Mouse (Mus musculus): Measurements from ENCODE around the gene Clca3a1. TPM values are rescaled to one million over a fixed set of nuclear protein-coding genes. Genes with fewer than 3 reads are reported as not detected.
A peak's percentile ranks its signal among the peaks of the same experiment; 100 is the strongest.

Gene Clca3a1
- polyA plus RNA-seq, 2 experiments = 4.2 to 5.4 TPM

- no peak overlapping the region for H3K4me3 ChIP-seq (ENCODE audit: insufficient read depth in 1 of 2, low read depth in 2 of 2, low read length in 2 of 2)
- ATAC-seq (ENCODE audit: insufficient read depth) = no peak
- TF ChIP-seq EP300 (IDR thresholded peaks at IDR 0.05; ENCODE audit: low read depth) (no peak), CTCF (IDR thresholded peaks at IDR 0.05; ENCODE audit: low read depth) (no peak)
- peaks cover 17 to 33% of the 10 kb centered on the region in 2 experiments for H3K4me1 ChIP-seq (replicated peaks; ENCODE audit: control insufficient read depth in 2 of 2, insufficient read depth in 2 of 2, low read length in 1 of 2)
- no peaks in the 10 kb centered on the region for H3K27me3 ChIP-seq (ENCODE audit: control insufficient read depth, insufficient read depth, low read length)
- 83% methylated on average over 3 of the region's 3 CpGs for WGBS (ENCODE audit: insufficient replicate concordance)
- no peaks in the 10 kb centered on the region for H3K9me3 ChIP-seq (ENCODE audit: control insufficient read depth, low read length)
- DNase-seq (ENCODE audit: low read depth in 3 of 3, low spot score in 3 of 3) = no peak
- H3K9ac ChIP-seq (replicated peaks) = no peak overlapping the region
- H3K27ac ChIP-seq = no peak overlapping the region
- peak overlapping the region; percentile 97 for H3K4me2 ChIP-seq (ENCODE audit: low read depth)
- peaks cover 6% of the 10 kb centered on the region for H3K36me3 ChIP-seq (replicated peaks; ENCODE audit: control insufficient read depth, insufficient read depth, low read depth)
Observed at GRCm38 (mm10) chr3:144717121-144717520, 43.7 kb downstream of the Clca3a1 start.

GRCm38 (mm10) chr3:144715901-144716300 lies 44.9 kb downstream of the Clca3a1 start:
- ATAC-seq (ENCODE audit: insufficient read depth) (no peak), DNase-seq (ENCODE audit: low read depth in 3 of 3, low spot score in 3 of 3) (no peak)
- Histone ChIP-seq H3K4me2 (ENCODE audit: low read depth) (peak overlapping the region; percentile 14; the same call in 1 of the 2 replicates), H3K36me3 (replicated peaks; ENCODE audit: control insufficient read depth, insufficient read depth, low read depth) (peaks cover 16% of the 10 kb centered on the region), H3K27ac (no peak overlapping the region), H3K9ac (replicated peaks) (no peak overlapping the region), H3K27me3 (ENCODE audit: control insufficient read depth, insufficient read depth, low read length) (no peaks in the 10 kb centered on the region), H3K4me1 (replicated peaks; ENCODE audit: control insufficient read depth in 2 of 2, insufficient read depth in 2 of 2, low read length in 1 of 2) (peaks cover 16 to 24% of the 10 kb centered on the region in 2 experiments), H3K9me3 (ENCODE audit: control insufficient read depth, low read length) (no peaks in the 10 kb centered on the region), H3K4me3 (ENCODE audit: insufficient read depth in 1 of 2, low read depth in 2 of 2, low read length in 2 of 2) (no peak overlapping the region)
- WGBS (ENCODE audit: insufficient replicate concordance) = 51% methylated on average over 9 of the region's 9 CpGs
- no peak for TF ChIP-seq EP300 (IDR thresholded peaks at IDR 0.05; ENCODE audit: low read depth)
- TF ChIP-seq CTCF (IDR thresholded peaks at IDR 0.05; ENCODE audit: low read depth) = no peak

DNA sequence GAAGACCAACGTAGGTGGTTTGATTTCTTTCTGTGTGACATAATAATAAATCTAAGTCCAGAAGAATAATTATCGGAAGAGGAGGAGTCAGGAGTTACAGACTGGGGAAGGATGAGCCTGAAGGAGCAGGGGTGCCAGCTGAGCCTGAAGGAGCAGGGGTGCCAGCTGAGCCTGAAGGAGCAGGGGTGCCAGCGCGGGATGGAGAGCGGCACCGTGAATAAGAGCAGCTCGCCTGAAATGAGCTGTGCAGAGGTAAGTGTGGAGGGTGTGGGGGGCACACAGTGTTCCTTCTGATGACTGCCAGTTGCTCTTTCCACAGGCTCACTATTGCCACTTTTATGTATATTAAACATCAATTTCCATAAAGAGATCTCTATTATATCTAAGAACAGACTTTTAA lies 45.7 kb downstream of the Clca3a1 start:
- WGBS (ENCODE audit: insufficient replicate concordance) = 87% methylated on average over 7 of the region's 7 CpGs
- H3K4me2 ChIP-seq (ENCODE audit: low read depth) = no peak overlapping the region
- H3K27me3 ChIP-seq (ENCODE audit: control insufficient read depth, insufficient read depth, low read length) = no peaks in the 10 kb centered on the region
- H3K9ac ChIP-seq (replicated peaks) = no peak overlapping the region
- H3K36me3 ChIP-seq (replicated peaks; ENCODE audit: control insufficient read depth, insufficient read depth, low read depth) = peaks cover 18% of the 10 kb centered on the region
- H3K4me3 ChIP-seq (ENCODE audit: insufficient read depth in 1 of 2, low read depth in 2 of 2, low read length in 2 of 2) = no peak overlapping the region
- H3K9me3 ChIP-seq (ENCODE audit: control insufficient read depth, low read length) = no peaks in the 10 kb centered on the region
- ATAC-seq (ENCODE audit: insufficient read depth) = no peak
- DNase-seq (ENCODE audit: low read depth in 3 of 3, low spot score in 3 of 3) = no peak
- TF ChIP-seq CTCF (IDR thresholded peaks at IDR 0.05; ENCODE audit: low read depth) = no peak
- TF ChIP-seq EP300 (IDR thresholded peaks at IDR 0.05; ENCODE audit: low read depth) = no peak
- H3K27ac ChIP-seq = no peak overlapping the region
- peaks cover 13 to 20% of the 10 kb centered on the region in 2 experiments for H3K4me1 ChIP-seq (replicated peaks; ENCODE audit: control insufficient read depth in 2 of 2, insufficient read depth in 2 of 2, low read length in 1 of 2)

DNA sequence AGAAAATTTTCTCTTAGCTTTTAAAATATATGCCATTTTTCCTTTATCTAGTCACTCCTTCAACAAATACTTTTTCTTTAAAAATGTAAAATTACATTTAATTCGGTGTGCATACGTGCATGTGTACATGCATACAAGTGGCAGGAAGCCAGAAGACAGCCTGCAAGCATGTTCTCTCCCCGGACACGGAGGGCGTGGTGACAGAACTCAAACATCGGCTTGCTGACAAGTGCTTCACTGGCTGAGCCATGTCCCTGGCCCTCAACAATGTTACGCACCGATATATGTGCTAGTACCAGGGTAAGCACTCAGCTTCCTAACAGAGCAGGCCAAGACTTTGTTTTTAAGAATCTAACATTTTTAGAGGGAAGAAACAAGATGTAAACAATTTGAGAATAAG lies 46.2 kb downstream of the Clca3a1 start:
- Histone ChIP-seq H3K36me3 (replicated peaks; ENCODE audit: control insufficient read depth, insufficient read depth, low read depth) (peaks cover 18% of the 10 kb centered on the region), H3K4me1 (replicated peaks; ENCODE audit: control insufficient read depth in 2 of 2, insufficient read depth in 2 of 2, low read length in 1 of 2) (peaks cover 13 to 20% of the 10 kb centered on the region in 2 experiments), H3K4me2 (ENCODE audit: low read depth) (no peak overlapping the region), H3K4me3 (ENCODE audit: insufficient read depth in 1 of 2, low read depth in 2 of 2, low read length in 2 of 2) (no peak overlapping the region), H3K9me3 (ENCODE audit: control insufficient read depth, low read length) (no peaks in the 10 kb centered on the region), H3K27ac (no peak overlapping the region), H3K27me3 (ENCODE audit: control insufficient read depth, insufficient read depth, low read length) (no peaks in the 10 kb centered on the region), H3K9ac (replicated peaks) (no peak overlapping the region)
- DNase-seq (ENCODE audit: low read depth in 3 of 3, low spot score in 3 of 3) (no peak), ATAC-seq (ENCODE audit: insufficient read depth) (no peak)
- TF ChIP-seq EP300 (IDR thresholded peaks at IDR 0.05; ENCODE audit: low read depth) = no peak
- no peak for TF ChIP-seq CTCF (IDR thresholded peaks at IDR 0.05; ENCODE audit: low read depth)
- WGBS (ENCODE audit: insufficient replicate concordance) = 65% methylated on average over 8 of the region's 8 CpGs

GRCm38 (mm10) chr3:144714126-144714525 lies 46.7 kb downstream of the Clca3a1 start:
- TF ChIP-seq CTCF (IDR thresholded peaks at IDR 0.05; ENCODE audit: low read depth) = no peak
- no peak for TF ChIP-seq EP300 (IDR thresholded peaks at IDR 0.05; ENCODE audit: low read depth)
- Histone ChIP-seq H3K4me3 (ENCODE audit: insufficient read depth in 1 of 2, low read depth in 2 of 2, low read length in 2 of 2) (no peak overlapping the region), H3K36me3 (replicated peaks; ENCODE audit: control insufficient read depth, insufficient read depth, low read depth) (peaks cover 20% of the 10 kb centered on the region), H3K27ac (no peak overlapping the region), H3K9me3 (ENCODE audit: control insufficient read depth, low read length) (no peaks in the 10 kb centered on the region), H3K27me3 (ENCODE audit: control insufficient read depth, insufficient read depth, low read length) (no peaks in the 10 kb centered on the region), H3K4me2 (ENCODE audit: low read depth) (no peak overlapping the region), H3K4me1 (replicated peaks; ENCODE audit: control insufficient read depth in 2 of 2, insufficient read depth in 2 of 2, low read length in 1 of 2) (peaks cover 13 to 20% of the 10 kb centered on the region in 2 experiments), H3K9ac (replicated peaks) (no peak overlapping the region)
- ATAC-seq (ENCODE audit: insufficient read depth) = no peak
- DNase-seq (ENCODE audit: low read depth in 3 of 3, low spot score in 3 of 3) = no peak
- WGBS (ENCODE audit: insufficient replicate concordance) = 78% methylated on average over 7 of the region's 7 CpGs

Measured in liver, embryonic 14.5 days (tissue).